Mouse (Mus musculus): ENCODE measurements around the gene Slc25a27.

Gene Slc25a27

DNA sequence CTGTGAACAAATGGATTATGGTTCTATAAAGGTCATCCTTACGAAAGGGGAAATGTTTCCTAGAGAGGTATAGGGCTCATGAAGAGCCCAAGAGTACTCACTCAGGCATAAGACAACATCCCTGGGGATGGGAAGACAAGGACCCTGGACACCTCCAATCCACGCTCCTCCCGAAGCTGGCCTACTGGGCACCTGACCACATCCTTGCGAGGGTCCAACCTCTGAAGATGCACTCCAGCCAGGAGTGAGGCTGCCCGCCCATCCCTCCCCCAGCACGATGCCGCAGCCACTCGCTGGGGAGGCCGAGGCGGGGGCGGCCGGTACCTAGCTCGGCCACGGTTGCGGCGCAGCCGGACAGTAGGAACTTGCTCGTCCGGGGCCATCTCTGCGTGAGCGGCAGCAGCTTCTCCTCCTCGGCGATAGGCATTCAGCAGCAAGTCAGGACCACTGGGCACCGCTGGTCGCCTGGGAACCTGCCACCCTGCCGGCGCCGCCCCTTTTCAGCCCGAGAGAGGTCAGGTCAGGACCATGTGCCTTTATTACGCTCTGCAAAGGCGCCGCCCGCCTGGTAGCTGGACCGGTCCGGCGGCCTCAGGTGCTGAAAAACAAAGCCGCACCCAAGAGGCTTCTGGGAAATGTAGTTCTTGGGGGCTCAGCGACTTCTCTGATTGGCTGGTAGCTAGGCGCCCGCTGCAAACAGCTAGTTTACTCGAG, at the start of gene Slc25a27:
Gene Slc25a27 (minus strand): TSS at position 639 of the 714 bp plus-strand sequence.
- DNase-seq (ENCODE audit: low read depth, low spot score): peak; percentile 82

DNA sequence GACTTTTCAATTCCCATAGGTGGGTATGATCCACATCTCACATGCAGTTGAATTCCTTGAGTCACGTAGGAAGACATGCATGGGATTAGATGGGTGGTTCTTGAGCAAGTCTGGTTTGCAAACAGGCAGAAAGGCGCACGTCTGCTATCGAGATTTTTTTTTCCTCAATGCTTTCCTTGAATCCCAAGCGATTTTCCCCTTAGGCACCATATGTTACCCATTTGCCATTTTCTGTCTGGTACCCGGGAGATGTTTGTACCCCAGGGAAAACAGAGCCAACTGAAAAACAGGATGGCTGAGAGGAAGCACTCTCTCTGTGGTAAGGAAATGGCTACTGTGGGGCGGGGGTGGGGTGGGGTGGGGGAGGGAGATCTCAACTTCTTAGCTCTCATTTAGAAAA, 49.6 kb upstream of the Slc25a27 start:
- no peak for DNase-seq (ENCODE audit: low read depth, low spot score)

DNA sequence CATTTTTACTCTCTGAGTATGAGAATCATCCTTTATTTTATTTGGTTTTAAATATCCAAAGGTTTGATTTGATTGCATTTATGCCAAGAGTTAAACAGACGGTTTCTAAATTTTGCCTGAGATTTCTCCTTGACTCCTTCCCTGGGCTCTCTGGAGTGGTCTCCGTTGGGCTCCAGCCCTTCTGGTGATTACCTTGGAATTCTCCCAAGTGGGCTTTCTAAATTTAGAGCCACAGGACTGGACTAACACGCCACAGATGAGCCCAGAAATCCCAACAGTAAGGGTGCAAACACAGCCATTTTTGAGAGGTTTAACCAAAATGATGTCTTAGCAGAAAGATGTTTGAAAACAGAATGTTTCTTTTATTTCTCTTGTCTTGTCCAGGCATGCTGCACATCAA, 47.2 kb upstream of the Slc25a27 start:
- no peak for DNase-seq (ENCODE audit: low read depth, low spot score)

DNA sequence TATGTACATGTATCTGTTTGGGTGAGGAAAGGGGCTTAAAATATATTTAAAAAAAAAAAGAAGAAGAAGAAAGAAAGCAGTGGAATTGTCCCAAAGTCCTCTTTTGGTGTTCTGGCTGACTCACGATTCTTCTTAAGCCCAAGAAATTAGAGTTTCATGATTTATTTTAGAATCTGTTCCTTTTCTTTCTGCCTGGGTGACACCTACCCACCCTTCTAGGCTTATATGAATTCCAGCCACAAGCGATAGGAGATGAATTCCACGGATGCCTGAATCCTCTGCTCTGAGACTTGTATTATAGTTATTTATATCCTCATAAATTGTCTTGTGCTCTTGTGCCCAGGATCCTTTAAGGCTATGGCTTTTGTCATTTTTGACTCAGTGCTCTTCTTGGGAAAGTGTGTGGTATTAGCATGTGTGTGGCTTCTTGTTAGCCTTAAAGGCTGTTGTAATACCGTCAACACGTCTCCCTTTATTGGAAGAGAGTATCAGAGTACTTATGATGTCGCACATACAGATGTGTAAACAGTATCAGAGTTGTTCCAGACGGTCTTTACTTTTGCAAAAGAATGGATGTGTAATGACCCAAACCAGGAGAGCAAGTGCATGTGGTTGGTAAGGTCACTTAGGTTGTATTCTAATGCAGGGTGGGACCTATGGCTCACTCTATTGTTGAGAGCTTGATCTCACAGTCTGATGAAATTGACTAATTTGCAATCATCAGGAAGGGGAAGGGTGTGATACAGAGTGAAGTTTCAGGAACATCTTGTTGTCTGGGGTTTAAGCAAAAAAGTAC, 44.7 kb upstream of the Slc25a27 start:
- DNase-seq (ENCODE audit: low read depth, low spot score): no peak

DNA sequence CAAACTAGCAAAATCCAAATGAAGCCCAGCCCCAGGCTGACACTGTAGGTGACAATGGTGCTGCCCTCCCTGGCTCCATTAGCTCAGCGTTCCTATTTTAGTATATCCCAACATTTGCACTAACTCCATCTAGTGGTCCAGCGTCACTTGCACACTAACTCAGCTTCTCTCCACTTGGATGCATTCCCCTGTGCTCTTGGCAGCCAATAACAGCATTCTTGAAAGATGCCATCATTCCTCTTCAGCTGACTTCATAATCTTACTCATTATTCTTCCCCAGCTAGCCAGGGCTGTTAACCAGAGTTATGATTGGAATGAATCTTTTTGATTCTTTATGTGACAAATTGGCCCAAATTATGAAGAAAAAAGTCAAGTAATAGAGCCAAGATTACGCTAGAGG, 40.2 kb upstream of the Slc25a27 start:
- DNase-seq (ENCODE audit: low read depth, low spot score): no peak

DNA sequence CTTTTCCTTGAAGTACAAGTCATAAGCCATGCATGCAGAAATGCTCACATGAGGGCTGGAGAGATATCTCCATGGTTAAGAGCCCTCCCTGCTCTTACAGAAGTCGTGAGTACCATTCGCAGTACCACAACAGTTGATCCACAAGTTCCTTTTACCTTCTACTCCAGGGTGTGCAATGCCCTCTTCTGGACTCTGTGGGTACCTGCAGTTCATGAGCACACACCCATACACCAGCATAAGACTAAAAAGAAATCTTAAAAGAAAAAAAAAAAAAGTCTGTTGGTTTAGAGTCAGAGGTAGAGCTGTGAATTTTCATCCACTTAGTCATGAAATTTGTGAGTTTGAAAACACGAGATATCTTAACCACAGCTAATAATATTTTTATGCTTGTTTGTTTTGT, 39.7 kb upstream of the Slc25a27 start:
- DNase-seq (ENCODE audit: low read depth, low spot score): no peak

DNA sequence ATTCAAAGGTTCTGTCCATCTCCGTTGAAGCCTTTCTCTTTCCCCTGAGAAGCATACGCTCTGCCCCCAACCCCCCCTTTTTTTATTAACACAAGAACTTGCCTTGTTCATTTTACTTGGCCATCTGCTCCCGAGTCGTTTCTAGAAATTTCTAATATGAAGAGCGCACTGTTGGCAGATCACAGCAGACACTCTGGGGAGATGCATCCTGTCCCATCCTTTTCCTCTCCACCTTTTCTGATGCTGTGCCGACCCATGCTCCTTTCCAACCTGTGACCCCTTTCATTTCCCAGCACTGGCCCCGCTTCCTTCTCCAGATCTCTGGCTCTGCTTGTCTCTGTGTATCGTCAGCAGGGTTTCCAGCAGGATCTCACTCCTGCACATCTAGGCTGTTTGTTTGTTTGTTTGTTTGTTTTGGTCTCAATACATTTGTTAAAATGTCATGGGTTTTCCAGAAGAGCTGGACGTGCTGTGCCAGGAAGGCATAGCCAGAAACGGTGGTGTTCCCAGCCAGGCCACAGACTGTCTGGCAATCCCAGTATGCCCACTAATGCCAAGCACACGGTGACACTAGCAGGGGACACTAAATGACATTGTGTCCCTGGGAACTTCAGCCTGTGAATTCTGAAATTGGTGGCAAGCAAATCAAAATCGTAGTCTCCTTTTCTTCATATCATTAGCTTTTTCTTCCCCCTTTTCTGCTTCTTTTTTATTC, 37.4 kb upstream of the Slc25a27 start:
- DNase-seq (ENCODE audit: low read depth, low spot score): no peak

DNA sequence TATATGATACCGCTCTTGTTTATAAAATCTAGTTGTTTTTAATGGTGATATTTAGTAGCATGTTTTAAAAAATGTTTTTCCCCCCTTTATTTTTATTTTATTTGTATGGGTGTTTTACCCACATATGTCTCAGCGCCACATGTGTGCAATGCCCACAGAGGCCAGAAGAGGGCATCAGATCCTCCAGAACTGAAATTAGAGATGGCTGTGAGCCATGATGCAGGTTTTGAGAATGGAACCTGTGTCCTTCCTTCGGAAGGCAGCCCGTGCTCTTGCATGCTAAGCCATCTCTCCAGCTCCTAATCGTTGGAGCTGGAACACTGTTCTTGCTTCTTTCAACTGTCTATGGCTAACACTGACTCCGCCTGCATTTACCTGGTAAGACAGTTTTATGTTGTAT, 34.0 kb upstream of the Slc25a27 start:
- peak; percentile 20 for DNase-seq (ENCODE audit: low read depth, low spot score)

DNA sequence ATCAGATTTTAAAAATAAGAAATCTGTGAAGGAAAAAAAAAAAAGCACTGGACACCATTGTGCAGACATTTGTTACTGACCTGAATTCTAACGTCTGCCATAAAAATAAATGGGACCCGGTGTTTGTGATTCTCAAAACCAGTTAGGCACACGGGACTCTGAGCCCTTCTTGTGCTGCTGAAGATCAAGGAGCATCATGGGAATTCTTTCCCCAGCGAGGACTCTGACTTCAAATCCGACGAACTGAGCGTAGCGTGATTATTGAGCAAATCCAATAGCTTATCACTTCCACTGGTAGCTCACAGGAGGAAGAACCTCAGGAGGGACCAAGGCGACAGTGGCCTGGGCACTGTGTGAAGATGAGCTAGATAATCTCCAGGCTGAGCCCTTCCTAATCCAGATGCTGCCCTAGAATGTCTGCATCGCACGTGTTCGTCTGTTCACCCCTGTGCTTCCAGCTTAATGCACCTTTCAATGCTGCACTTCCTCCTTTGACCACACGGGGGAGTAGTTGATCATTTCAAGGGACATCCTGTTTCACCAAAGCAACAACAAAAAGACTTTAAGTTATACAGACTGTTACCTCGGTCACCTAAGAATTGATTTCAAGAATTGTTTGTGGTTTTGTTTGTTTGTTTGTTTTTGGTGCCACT, 32.1 kb upstream of the Slc25a27 start:
- peak; percentile 66 for DNase-seq (ENCODE audit: low read depth, low spot score)

DNA sequence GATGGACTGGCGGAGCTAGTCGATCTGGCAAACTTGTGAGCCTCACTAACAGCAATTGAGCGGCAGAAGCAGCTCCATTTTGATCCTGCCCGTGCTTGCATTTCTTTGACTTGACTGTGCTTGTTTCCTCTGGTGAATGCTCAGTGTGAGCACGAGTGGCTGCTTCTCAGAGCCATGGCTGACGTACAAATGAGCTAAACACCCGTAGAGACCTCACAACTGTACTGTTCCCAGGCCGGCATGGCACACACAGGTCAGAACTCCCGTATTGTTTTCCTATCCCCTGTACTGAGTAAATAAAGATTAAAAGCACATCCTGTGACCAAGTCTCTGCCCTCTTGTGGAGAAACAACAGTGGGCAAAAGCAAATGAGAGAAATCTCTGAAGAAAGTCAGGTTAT, 22.6 kb upstream of the Slc25a27 start:
- DNase-seq (ENCODE audit: low read depth, low spot score): no peak

DNA sequence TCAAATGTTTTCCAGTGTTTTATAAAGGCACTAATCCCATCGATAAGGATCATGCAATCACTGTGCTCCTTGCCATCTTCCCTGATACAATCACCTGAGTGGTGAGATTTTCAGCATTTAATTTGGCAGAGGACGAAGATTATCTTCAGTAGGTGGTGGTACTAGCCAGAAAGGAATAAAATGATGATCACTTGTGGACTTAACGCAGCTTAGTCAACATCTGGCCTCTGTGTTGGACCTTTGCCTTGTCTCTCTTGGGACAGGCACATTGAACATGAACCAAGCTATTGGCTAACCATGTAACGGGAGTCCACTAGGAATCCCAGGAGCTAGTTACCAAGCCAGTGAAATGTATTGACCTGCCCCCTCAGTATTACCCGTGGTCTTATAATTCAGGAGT, 17.6 kb upstream of the Slc25a27 start:
- DNase-seq (ENCODE audit: low read depth, low spot score): no peak

DNA sequence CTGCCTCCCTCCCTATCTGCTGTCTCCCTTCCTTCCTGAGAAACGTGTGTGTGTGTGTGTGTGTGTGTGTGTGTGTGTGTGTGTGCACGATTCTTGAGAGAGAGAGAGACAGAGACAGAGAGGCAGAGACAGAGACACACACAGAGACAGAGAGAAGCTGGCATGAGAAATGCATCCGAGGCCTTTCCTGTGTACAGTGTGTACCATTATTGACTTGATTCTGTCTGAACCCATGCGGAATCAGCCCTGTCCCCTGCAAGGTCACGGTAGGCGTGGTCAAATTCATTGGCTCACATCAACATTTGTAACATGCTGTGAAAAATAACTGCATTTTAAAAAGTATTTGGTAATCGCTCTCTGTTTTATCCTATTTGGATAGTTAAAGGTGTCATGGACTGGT, 17.1 kb upstream of the Slc25a27 start:
- no peak for DNase-seq (ENCODE audit: low read depth, low spot score)

DNA sequence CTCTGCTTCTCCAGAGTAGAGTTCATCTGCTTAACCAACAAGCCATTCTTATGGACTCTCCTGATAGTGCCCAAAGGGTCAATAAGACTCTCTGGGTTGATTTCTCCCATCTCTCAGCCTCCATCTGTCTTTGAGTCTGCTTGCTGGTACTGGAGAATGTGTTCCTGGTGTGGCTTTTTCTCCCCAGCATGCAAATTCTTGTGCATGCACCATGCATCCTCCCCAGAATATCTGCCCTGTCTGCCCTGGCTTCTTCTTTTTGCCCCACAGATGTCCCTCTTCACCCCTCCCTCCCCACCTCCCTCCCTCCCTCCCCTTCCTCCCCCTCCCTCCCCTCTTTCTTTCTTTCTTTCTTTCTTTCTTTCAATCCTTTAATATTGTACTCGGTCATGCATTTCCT, 10.3 kb upstream of the Slc25a27 start:
- no peak for DNase-seq (ENCODE audit: low read depth, low spot score)

DNA sequence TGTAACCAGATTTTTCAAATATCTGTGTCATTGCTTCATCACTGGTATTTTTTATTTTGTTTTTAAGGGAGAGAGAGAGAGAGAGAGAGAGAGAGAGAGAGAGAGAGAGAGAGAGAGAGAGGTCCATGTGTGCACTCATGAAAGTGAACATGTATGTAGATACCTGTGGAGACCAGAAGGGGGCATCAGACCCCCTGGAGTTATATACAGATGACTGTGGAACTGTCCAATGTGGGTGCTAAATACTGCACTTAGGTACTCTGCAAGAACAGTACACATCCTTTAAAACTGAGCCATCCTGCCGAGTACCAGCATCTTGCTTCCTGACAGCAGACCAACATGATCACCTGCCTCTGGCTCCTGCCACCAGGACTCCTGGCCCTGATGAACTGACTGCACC, 9.2 kb upstream of the Slc25a27 start:
- DNase-seq (ENCODE audit: low read depth, low spot score): no peak

DNA sequence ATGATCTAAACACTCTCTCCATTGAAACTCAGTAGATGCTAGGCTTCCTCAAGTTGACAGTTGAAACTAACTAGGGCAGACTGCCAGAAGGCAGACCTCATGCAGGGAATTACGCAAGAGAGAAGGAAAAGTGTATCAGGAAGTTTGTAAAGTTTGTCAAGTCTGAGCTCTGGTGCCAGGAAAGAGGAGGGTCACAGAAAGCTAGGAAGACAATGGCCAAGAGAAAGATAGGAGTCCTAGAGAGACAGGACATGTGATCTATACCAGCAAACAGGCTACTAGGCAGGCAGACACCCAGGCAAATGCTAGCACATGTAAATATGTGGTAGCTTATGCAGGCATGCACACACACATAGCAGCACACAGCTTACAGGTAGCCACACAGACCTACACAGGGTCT, 8.2 kb upstream of the Slc25a27 start:
- DNase-seq (ENCODE audit: low read depth, low spot score): no peak

DNA sequence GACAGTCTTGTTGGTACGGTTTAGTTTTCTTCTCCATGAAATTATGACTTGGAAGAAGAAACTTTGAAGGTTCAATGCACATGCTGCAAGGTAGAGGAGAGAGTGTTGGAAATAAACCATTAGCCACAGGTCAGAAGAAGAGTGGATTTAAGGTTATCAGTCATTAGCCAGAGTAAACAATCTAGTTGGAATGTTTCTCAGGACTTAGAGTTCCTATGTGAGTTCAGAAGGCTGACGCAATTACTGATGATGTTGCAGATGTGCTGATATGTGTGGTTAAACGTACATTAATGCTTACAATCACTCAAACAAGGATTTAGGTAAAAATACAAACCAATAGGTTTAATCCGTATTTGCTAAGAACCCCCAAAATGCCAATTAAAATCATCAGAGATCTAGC, 4.9 kb upstream of the Slc25a27 start:
- DNase-seq (ENCODE audit: low read depth, low spot score): no peak

DNA sequence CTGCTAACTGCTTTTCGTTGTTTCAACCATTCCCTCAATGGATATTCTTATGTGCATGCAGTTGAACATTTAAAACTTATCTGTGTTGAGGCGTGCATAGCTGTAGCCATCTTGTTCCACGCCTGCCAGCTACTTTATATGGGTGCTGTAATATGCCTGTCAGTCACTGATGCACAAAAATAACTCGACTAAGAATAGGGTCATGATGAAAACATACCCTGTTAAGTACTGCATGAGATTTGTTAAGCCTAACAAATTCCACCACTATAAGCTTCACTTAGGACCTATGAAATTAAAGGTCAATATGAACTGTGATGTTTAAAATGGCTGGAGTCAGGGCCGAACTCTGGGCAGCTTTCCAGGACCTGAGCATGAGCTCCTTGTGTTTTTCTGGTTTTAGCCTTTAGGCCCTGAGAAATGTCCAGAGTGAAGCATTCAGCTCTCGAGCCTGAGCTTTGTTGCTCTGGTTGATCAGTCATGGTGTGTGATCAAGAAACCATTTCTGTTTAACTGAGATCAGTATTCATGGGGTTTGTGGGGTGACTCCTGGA, 2.2 kb upstream of the Slc25a27 start:
- DNase-seq (ENCODE audit: low read depth, low spot score): no peak

DNA sequence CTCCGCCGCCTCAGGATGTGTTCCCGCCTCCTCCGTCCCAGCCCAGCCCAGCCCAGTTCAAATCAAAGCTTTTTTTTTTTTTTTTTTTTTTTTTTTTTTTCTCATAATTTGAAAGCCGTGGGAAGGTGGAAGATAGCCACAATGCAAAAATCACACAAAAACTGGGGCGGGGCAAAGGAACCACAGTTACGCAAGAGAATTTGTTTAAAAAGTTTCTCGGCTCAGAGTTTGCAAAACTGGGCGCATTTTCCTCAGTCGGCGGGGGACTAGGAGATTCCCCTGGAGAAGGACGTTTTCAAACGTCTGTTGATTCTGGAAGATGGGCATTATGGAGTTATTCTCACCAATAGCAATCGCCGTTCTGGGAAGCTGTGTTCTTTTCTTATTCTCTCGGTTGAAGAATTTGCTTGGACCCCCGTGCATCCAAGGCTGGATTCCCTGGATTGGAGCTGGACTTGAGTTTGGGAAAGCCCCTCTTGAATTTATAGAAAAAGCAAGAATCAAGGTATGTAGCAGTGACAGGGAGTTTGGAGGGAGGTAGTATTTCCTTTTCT, 353 bp upstream of the Slc25a27 start, which contains the start of gene Cyp39a1:
Gene Cyp39a1 (plus strand): TSS at position 136 of the 554 bp plus-strand sequence.
- peak; percentile 7 for DNase-seq (ENCODE audit: low read depth, low spot score)

DNA sequence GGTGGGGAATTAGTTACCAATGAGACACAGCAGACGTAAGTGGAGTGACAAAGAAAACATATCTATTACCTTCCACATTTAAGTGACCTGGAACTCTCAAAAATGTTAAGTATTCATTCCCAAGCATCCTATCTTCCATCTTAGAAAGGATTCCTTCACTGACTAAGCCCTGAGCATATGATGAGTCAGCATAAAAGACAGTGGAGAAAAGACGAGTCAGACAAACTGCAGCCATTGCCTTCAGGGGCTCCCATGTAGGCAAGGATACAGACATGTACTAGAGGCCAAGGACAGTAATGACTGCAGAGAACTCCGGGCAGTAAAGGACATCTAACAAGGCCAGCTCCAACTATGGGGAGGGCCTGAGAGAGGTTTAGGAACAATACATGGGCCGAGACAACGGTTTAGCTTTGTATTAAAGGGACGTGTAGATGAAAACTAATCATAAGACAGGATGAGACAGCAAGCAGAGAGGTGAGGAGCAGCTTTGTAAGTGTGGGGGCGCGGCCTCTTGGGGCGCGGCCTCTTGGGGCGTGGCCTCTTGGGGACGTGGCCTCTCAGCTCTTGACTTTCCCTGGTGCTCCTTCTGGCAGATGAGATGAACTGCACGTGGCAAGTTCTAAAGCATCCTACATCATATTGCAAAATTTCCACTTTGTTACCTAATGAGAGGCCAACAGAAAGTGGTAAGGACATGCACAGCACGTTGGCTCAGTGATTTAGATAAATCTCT, 15.5 kb downstream of the Slc25a27 start:
- no peak for DNase-seq (ENCODE audit: low read depth, low spot score)

DNA sequence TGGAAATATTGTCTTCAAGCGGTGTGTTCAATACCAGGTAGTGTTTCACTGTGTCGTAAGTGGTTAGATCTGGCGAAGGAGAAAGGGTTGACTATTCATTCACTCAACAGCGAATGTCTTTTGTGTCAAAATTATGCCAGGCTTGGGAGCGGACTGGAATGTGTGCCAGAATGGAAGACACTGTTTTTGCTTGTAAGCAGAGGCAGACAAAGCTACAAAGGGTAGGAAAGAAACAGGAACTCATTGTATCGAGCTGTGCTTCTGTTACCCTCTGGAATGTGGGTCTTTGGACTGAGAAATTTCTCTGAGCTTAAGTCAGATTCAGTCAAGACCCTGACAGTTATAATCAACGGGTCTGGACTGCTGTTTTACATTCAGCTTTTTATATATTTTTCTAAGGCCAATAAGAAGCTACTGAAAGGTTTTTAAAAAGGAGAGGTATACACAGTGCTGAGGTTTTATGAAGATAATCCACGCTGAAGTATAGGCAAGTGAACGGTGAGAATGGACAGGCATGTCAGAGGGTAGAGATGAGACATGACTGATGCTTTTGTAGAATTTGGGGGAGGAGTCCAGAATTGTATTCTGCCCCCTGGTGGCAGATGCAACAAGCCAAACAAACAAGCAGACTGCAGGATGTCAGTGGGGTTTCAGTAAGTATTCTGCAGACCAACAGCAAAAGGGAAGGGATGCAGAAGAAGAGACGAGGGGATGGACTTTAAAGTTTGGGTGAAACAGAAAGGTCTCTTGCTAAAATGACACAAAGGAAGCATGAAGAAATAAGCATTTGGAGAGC, 17.2 kb downstream of the Slc25a27 start:
- DNase-seq (ENCODE audit: low read depth, low spot score): no peak
